9 mouse cellular contexts compared by ENCODE assay signal in the genomic region with DNA sequence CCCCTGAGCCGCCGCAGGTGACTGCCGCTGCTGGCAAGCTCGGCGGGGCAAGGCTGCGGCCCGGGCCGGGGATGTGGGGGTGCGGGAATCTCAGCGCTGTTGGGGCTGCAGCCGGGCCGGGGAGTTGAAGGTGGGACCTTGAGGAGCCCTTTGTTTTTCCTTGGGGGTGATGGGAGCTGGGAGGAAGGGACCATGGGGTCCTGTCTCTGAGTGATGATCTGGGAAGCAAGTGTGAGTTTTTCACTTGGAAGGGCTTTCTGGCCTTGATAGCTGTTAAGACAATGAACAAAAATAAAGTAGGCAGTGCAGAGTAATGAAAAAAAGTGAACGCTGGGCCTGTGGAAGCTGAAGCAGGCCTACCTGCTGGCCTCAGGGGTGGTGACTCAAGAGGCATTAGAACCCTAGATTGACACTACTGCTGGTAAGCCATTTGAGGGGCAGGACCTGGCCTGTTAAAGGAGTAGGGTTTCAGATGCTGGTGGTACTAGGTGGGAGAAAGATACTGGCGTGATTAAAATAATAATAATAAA. TPM values are rescaled to one million over a fixed set of nuclear protein-coding genes. Genes with fewer than 3 reads are reported as not detected.
DNase-seq lines count a peak whose midpoint lies in the region; ATAC-seq and TF ChIP-seq lines count a peak whose summit lies in the region.
"Had no signal": no experiment of that assay in that cellular context is flagged by ENCODE, and none has a peak within 500 bp of the region (broad histone marks: within the 10 kb centered on the region; RNA-seq: fewer than 3 reads in every experiment).

No protein-coding gene starts in this region.

- peak overlapping the region; percentile 91 for H3K4me2 ChIP-seq in heart, embryonic 14.5 days (ENCODE audit: low read length)
- H3K4me2 ChIP-seq in liver, embryonic 16.5 days (ENCODE audit: low read depth, low read length), result peak overlapping the region; percentile 53

- no peaks in the 10 kb centered on the region; the same call in 1 of the 2 replicates for H3K27me3 ChIP-seq in kidney, adult 2 months (replicated peaks; ENCODE audit: control insufficient read depth, insufficient read depth, low read length)
- H3K27me3 ChIP-seq in heart, embryonic 14.5 days (ENCODE audit: control insufficient read depth, insufficient read depth, low read length), result peaks cover 25% of the 10 kb centered on the region
- peaks cover 69% of the 10 kb centered on the region for H3K27me3 ChIP-seq in liver, embryonic 16.5 days (ENCODE audit: control insufficient read depth, insufficient read depth, low read depth, low read length)

- no peaks in the 10 kb centered on the region; the same call in 1 of the 2 replicates for H3K4me1 ChIP-seq in kidney, adult 2 months (ENCODE audit: control insufficient read depth, insufficient read depth, low read length)
- H3K4me1 ChIP-seq in heart, embryonic 14.5 days (ENCODE audit: control insufficient read depth in 2 of 2, insufficient read depth in 2 of 2, low read length in 2 of 2), result peaks cover 2 to 25% of the 10 kb centered on the region in 2 experiments; a peak in 3 of 4 replicates
- H3K4me1 ChIP-seq in liver, embryonic 16.5 days (ENCODE audit: control insufficient read depth, low read depth, low read length), result no peaks in the 10 kb centered on the region; the same call in none of the 2 replicates

- no peaks in the 10 kb centered on the region for H3K36me3 ChIP-seq in kidney, adult 2 months (ENCODE audit: control insufficient read depth, insufficient read depth, low read length)
- H3K36me3 ChIP-seq in heart, embryonic 14.5 days (ENCODE audit: control insufficient read depth, insufficient read depth, low read length), result no peaks in the 10 kb centered on the region
- no peaks in the 10 kb centered on the region for H3K36me3 ChIP-seq in liver, embryonic 16.5 days (ENCODE audit: control insufficient read depth, insufficient read depth)

- peak overlapping the region; percentile 66 for H3K27ac ChIP-seq in kidney, adult 2 months (ENCODE audit: insufficient read depth, low read depth, low read length)
- H3K27ac ChIP-seq in heart, embryonic 14.5 days (replicated peaks in 1 of 2; ENCODE audit: control insufficient read depth in 1 of 2, insufficient read depth in 1 of 2, low read depth in 2 of 2, low read length in 2 of 2), result peak overlapping the region; percentile 77 to 82; a peak in 3 of 4 replicates
- H3K27ac ChIP-seq in liver, embryonic 16.5 days (ENCODE audit: low read length), result no peak overlapping the region

- TF ChIP-seq POLR2A in kidney, adult 2 months (IDR thresholded peaks at IDR 0.05; ENCODE audit: low read depth, low read length), result no peak

- intact Hi-C loops in left cerebral cortex, postnatal 4 days (cut with DNase I), result no loop called here

- WGBS in kidney, adult 2 months, result 11% methylated on average over 14 of the region's 14 CpGs
- WGBS in heart, embryonic 14.5 days, result 9% methylated on average over 14 of the region's 14 CpGs
- 7% methylated on average over 14 of the region's 14 CpGs for WGBS in liver, embryonic 16.5 days (ENCODE audit: insufficient replicate concordance)

- no peak for ATAC-seq in heart, embryonic 14.5 days (ENCODE audit: insufficient number of reproducible peaks, insufficient read depth, low FRiP score, low read depth)
- ATAC-seq in liver, embryonic 16.5 days (ENCODE audit: low read depth), result no peak

- no peak for TF ChIP-seq CTCF in kidney, adult 2 months (conservative IDR thresholded peaks at IDR 0.05; ENCODE audit: insufficient read depth, insufficient read length, low read depth, low read length)

- peak overlapping the region; percentile 74 for H3K4me3 ChIP-seq in kidney, adult 2 months (ENCODE audit: insufficient read depth, low read depth, low read length)
- peak overlapping the region; percentile 65 to 72 for H3K4me3 ChIP-seq in heart, embryonic 14.5 days (ENCODE audit: control insufficient read depth in 1 of 2, insufficient read depth in 1 of 2, low read depth in 1 of 2, low read length in 2 of 2)
- peak overlapping the region; percentile 53 for H3K4me3 ChIP-seq in liver, embryonic 16.5 days (ENCODE audit: low read depth, low read length)

- peak overlapping the region; percentile 87 for H3K9ac ChIP-seq in heart, embryonic 14.5 days (ENCODE audit: low read length)
- H3K9ac ChIP-seq in liver, embryonic 16.5 days (ENCODE audit: low read depth, low read length), result no peak overlapping the region

- no peaks in the 10 kb centered on the region for H3K9me3 ChIP-seq in heart, embryonic 14.5 days (ENCODE audit: control insufficient read depth, low read length)
- H3K9me3 ChIP-seq in liver, embryonic 16.5 days (replicated peaks; ENCODE audit: control insufficient read depth, low read length), result no peaks in the 10 kb centered on the region

- no peak for DNase-seq in kidney, adult 2 months
- no peak for DNase-seq in kidney, adult 9 months
- peak; percentile 39 for DNase-seq in adrenal gland, postnatal 25 days
- DNase-seq in left cerebral cortex, postnatal 4 days, result no peak
- DNase-seq in cerebellum, adult 11-12 months, result no peak
- no peak for DNase-seq in embryo, embryonic 11 days

RNA-seq across cellular contexts. Expression of a gene that starts 6.4 kb away (rescaled TPM):
- 5.3 and 7.1 TPM in 2 replicates for polyA plus RNA-seq in kidney, adult 2 months (2012; rRNA removed)
- total RNA-seq in adrenal gland, postnatal 25 days (2021), result 21.3 and 27.9 TPM in 2 replicates
- 8.3 and 8.4 TPM in 2 replicates for polyA plus RNA-seq in heart, embryonic 14.5 days (2014; fragmentation: Nextera tagmentation; extraction: Ambion mirVana)
- polyA plus RNA-seq in liver, embryonic 16.5 days (2015; fragmentation: Nextera tagmentation; extraction: Ambion mirVana), result 0.37 and 0.45 TPM in 2 replicates
- total RNA-seq in left cerebral cortex, postnatal 4 days (2021), result 10 to 100 TPM; 11.8 TPM
- total RNA-seq: hematopoietic stem cell, adult 5-6 weeks had no signal
